Mouse (Mus musculus) heart, adult 2 months (tissue): ENCODE measurements at regions not wholly inside any gene's neighbourhood (a gene's known extent, or its start where the extent isn't known, plus 50 kb on each side); places are given as distances from the start of the nearest gene placed in this dataset.

Experiments
- CTCF ChIP-seq: fragments of 200-600 bp; IDR thresholded peaks from 2 replicates; pipeline ENCODE4 v1.8.1; 2022; ENCODE audit warnings: antibody characterized with exemption, mild to moderate bottlenecking, moderate library complexity
- EP300 ChIP-seq: fragments of 200-500 bp; IDR thresholded peaks from 2 replicates; pipeline ENCODE4 v1.6.1; 2011; ENCODE audit warnings: low read depth, low read length, control low read depth; ENCODE audit not compliant: insufficient read depth
- POLR2A ChIP-seq: fragments of 200-500 bp; IDR thresholded peaks from 2 replicates; pipeline ENCODE4 v1.6.1; 2011; ENCODE audit warnings: mild to moderate bottlenecking, low read depth, low read length, control low read depth; ENCODE audit not compliant: insufficient read depth

GRCm38 (mm10) chr6:25965452-25965851 is 156.4 kb upstream of the Pot1a start:
- no peak for TF ChIP-seq CTCF
- no peak for TF ChIP-seq POLR2A
- TF ChIP-seq EP300 = no peak
